Mouse (Mus musculus) hindbrain, embryonic 11.5 days (tissue): ENCODE data around the gene Ly6g5b. TPM values are rescaled to one million over a fixed set of nuclear protein-coding genes. Genes with fewer than 3 reads are reported as not detected.

Experiments
- ATAC-seq: fragments of 200-750 bp; cut with Nextera tagmentation; 2 replicates; pipeline ENCODE4 v1.8.0; 2017; ENCODE audit warnings: mild to moderate bottlenecking, moderate TSS enrichment, moderate library complexity; ENCODE audit not compliant: low FRiP score
- DNase-seq: peaks from one replicate; pipeline ENCODE4 v3.0.0-alpha.2; 2015; ENCODE audit warnings: low spot score
- H3K27ac ChIP-seq: fragments of 300-500 bp; sonication (generic); 2 replicates; pipeline ENCODE4 v1.5.1; 2014; ENCODE audit warnings: mild to moderate bottlenecking, low read depth, low read length
- H3K27me3 ChIP-seq: fragments of 300-500 bp; sonication (generic); 2 replicates; pipeline ENCODE4 v1.6.1; 2014; ENCODE audit warnings: mild to moderate bottlenecking, low read length, moderate library complexity, mixed read lengths; ENCODE audit not compliant: control insufficient read depth, insufficient read depth
- H3K36me3 ChIP-seq: fragments of 300-500 bp; sonication (generic); 2 replicates; pipeline ENCODE4 v1.6.1; 2014; ENCODE audit warnings: mild to moderate bottlenecking, low read length, moderate library complexity, mixed read lengths; ENCODE audit not compliant: control insufficient read depth, insufficient read depth
- H3K4me1 ChIP-seq: fragments of 300-500 bp; sonication (generic); replicated peaks from 2 replicates; pipeline ENCODE4 v1.6.1; 2014; ENCODE audit warnings: low read length, mixed read lengths; ENCODE audit not compliant: control insufficient read depth, insufficient read depth
- H3K4me2 ChIP-seq: fragments of 300-500 bp; sonication (generic); replicated peaks from 2 replicates; pipeline ENCODE4 v1.6.1; 2014; ENCODE audit warnings: mild to moderate bottlenecking, low read depth, low read length
- H3K4me3 ChIP-seq: fragments of 300-500 bp; sonication (generic); 2 replicates; pipeline ENCODE4 v1.5.1; 2014; ENCODE audit warnings: low read depth, low read length
- H3K9ac ChIP-seq: fragments of 300-500 bp; sonication (generic); 2 replicates; pipeline ENCODE4 v1.6.1; 2014; ENCODE audit warnings: low read depth, low read length
- H3K9me3 ChIP-seq: fragments of 300-500 bp; sonication (generic); 2 replicates; pipeline ENCODE4 v1.6.1; 2016; ENCODE audit warnings: low read length; ENCODE audit not compliant: control insufficient read depth
- WGBS: fragments of 180-500 bp; shearing (Covaris S2); extraction: QIAGEN DNeasy Blood & Tissue Kit; methylation state at CpG from one replicate; pipeline ENCODE4 v1.1.7; 2014; 5-methylcytosine and 5-hydroxymethylcytosine counted together
- polyA plus RNA-seq: library from polyadenylated mRNA; unstranded; fragments of >200 nt; fragmentation: Nextera tagmentation; extraction: Ambion mirVana; gene quantifications from 2 replicates; pipeline ENCODE4 v1.2.1, GENCODE M21; 2014

Gene Ly6g5b
- polyA plus RNA-seq, 1 experiment from 2014 or later: 0.96 TPM

DNA sequence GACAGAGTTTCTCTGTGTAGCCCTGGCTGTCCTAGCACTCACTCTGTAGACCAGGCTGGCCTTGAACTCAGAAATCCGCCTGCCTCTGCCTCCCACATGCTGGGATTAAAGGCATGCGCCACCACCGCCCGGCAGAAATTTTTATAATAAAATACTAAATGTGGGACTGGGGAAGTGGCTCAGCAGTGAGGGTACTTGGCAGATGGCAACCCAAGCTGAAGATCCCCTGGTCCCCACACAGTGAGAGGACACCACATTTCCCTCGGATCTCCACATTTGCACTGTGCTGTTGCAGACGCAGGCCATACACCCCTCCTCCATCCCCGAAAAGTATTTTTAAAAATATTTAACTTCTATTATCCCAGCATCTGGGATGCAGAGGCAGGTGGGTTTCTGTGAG lies 18.3 kb upstream of the Ly6g5b start:
- H3K27me3 ChIP-seq: no peaks in the 10 kb centered on the region

DNA sequence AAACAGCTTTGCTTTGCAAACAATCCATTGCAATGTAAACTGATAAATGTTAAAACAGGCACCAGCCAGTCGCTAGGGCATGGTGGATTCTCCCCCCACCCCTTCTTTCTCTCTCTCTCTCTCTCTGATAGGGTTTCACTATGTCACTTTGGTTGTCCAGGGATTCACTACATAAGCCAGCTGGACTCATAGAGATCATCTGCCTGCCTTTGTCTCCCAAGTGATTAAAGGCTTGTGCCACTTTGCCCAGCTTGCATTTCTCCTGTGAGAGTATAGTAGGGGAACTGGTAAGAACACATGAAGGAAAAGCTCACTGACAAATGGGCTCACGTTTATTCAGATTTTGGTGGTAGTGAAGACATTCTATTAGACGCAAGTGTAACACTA lies 16.9 kb upstream of the Ly6g5b start:
- DNase-seq (no peak), ATAC-seq (no peak)
- Histone ChIP-seq H3K9ac (no peak overlapping the region), H3K27me3 (no peaks in the 10 kb centered on the region), H3K9me3 (no peaks in the 10 kb centered on the region), H3K36me3 (no peaks in the 10 kb centered on the region), H3K4me1 (peaks cover 4% of the 10 kb centered on the region; the same call in 1 of the 2 replicates), H3K4me2 (no peak overlapping the region), H3K4me3 (no peak overlapping the region), H3K27ac (no peak overlapping the region)
- 76% methylated on average over 3 of the region's 3 CpGs for WGBS

More for the DNA sequence above, 18.3 kb upstream of the Ly6g5b start:
- Histone ChIP-seq H3K27ac (no peak overlapping the region), H3K36me3 (peaks cover 1% of the 10 kb centered on the region; the same call in 1 of the 2 replicates), H3K4me3 (no peak overlapping the region), H3K4me2 (no peak overlapping the region), H3K9ac (no peak overlapping the region), H3K4me1 (peaks cover 4% of the 10 kb centered on the region; the same call in 1 of the 2 replicates), H3K9me3 (no peaks in the 10 kb centered on the region)
- DNase-seq (no peak), ATAC-seq (no peak)
- WGBS: 94% methylated on average over 7 of the region's 7 CpGs

DNA sequence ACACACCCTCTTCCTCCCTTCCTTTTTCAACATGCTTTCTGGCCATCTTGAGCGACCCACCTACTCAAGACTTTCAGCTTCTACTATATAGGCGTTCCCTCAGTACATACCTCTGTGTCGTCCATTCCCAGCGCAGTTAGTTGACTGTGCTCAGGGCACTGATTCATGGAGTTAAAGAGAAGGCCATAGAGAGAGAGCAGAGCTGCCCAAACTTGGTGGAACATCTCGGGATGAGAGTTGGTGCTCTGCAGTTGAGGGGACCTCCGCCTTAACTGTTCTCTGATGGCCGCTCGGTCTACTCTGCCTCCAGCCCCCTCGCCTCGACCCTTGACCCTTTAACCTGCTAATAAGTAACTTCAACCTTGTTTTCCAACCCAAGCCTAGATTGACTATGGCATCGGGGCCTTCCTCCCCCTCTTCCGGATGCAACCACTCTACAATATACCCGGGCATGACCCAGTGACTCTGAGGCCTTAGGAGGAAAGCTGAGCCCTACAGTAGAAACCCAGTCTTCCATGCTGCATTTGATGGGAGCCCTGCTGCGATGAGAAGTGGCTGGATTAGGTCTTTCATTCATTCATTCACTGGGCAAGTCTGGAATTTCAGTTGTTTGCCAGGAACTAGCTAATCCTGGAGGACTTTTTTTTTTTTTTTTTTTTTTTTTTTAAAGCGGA lies 16.4 kb upstream of the Ly6g5b start, which contains the start of gene Apom:
Gene Apom (minus strand): TSS at position 551 of the 674 bp plus-strand sequence.
- no peak within 1 kb of the TSS for H3K27ac ChIP-seq
- DNase-seq (no peak), ATAC-seq (no peak)
- no peaks in the 10 kb centered on the region for H3K27me3 ChIP-seq
- peaks cover 3% of the 10 kb centered on the region; the same call in 1 of the 2 replicates for H3K4me1 ChIP-seq
- H3K4me3 ChIP-seq: no peak within 1 kb of the TSS
- no peaks in the 10 kb centered on the region for H3K9me3 ChIP-seq
- H3K4me2 ChIP-seq: no peak within 1 kb of the TSS
- WGBS: 79% methylated on average over 15 of the region's 15 CpGs
- no peaks in the 10 kb centered on the region for H3K36me3 ChIP-seq
- no peak within 1 kb of the TSS for H3K9ac ChIP-seq

DNA sequence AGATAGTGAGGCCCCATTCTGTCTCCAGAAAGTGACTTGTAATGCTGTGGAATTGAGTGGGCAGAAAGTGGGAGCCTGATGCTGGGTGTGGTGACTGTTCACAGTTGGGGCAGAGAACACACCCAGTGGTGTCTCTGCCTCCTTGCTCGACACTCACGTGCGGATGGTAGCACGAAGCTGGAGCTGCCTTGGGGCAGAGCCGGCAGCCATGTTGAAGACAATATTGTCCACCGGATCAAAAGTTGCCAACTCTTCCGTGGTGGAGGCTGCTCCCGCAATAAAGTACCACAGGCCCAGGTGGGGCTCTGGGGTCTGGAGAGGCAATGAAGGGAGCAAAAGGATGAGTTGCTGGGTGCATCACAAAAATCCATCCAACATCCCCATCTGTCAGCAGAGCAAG lies 15.8 kb upstream of the Ly6g5b start:
- Histone ChIP-seq H3K4me3 (no peak overlapping the region), H3K4me1 (0 out of 2 replicates have a peak, but pooled peaks cover 2% of the 10 kb centered on the region), H3K4me2 (no peak overlapping the region), H3K36me3 (no peaks in the 10 kb centered on the region), H3K9ac (no peak overlapping the region), H3K27me3 (no peaks in the 10 kb centered on the region), H3K9me3 (no peaks in the 10 kb centered on the region), H3K27ac (no peak overlapping the region)
- DNase-seq (no peak), ATAC-seq (no peak)
- WGBS: 89% methylated on average over 8 of the region's 8 CpGs

DNA sequence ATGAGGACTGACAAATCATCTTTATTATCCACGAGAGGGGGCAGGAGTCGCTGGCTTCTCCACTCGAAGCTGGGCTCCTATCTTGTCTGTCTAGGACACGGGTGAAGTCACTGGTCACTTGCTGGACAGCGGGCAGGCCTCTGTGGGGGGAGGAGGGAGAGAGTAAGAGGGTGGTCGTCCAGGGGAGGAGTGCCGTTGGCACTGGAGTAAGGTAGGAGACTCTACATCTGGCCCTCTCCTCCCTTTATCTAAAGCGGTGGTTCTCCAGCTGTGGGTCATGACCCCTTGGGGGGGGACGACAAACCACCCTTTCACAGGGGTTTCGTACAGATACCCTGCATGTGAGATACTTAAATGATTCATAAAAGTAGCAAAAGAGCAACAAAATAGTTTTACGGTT lies 13.8 kb upstream of the Ly6g5b start:
- no peak for ATAC-seq
- H3K27ac ChIP-seq: no peak overlapping the region
- H3K9ac ChIP-seq: no peak overlapping the region
- DNase-seq: no peak
- H3K27me3 ChIP-seq: no peaks in the 10 kb centered on the region
- no peak overlapping the region for H3K4me2 ChIP-seq
- H3K36me3 ChIP-seq: no peaks in the 10 kb centered on the region
- H3K4me3 ChIP-seq: no peak overlapping the region
- 0 out of 2 replicates have a peak, but pooled peaks cover 2% of the 10 kb centered on the region for H3K4me1 ChIP-seq
- H3K9me3 ChIP-seq: no peaks in the 10 kb centered on the region
- WGBS: 65% methylated on average over 11 of the region's 11 CpGs

DNA sequence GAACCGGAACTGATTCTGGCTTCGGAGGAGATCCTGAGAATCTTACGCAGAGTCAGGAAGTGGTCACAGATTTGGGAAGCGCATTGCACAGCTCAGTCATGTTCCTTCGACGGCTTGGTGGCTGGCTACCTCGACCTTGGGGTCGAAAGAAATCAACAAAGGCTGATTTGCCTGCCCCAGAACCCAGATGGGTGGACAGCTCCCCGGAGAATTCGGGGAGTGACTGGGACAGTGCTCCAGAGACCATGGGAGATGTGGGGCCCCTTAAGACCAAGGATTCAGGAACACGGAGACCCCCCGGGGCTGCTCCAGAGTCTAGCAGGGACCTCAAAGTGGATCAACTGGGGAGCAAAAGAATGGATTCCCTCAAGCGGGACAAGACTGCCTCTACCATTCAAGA lies 11.8 kb upstream of the Ly6g5b start:
- DNase-seq (no peak), ATAC-seq (no peak)
- Histone ChIP-seq H3K9me3 (no peaks in the 10 kb centered on the region), H3K9ac (no peak overlapping the region; the same call in 1 of the 2 replicates), H3K4me2 (peak overlapping the region; percentile 82), H3K4me3 (peak overlapping the region; percentile 60; the same call in 1 of the 2 replicates), H3K27ac (no peak overlapping the region), H3K36me3 (no peaks in the 10 kb centered on the region), H3K27me3 (no peaks in the 10 kb centered on the region), H3K4me1 (0 out of 2 replicates have a peak, but pooled peaks cover 2% of the 10 kb centered on the region)
- WGBS: 69% methylated on average over 13 of the region's 13 CpGs

DNA sequence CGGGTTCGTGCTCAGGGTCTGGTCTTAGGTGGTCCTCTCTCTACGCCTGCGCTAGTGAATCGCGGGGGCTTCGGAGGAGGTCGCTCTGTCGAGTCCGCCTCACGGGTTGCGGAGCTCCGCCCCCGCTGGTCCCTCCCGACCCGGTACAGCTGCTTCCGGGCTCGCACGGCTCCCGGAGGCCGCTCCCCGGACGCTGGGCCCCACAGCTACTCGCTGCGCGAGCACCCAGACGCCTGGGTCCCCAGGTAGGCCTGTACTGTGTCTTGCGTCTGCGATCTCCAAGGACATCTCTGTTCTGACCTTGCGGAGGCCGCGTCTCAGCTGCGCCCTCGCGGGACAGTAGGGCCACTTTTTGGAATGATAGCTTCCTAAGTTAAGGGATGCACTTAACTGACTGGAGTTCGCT lies 11.0 kb upstream of the Ly6g5b start, which contains the start of gene D17H6S53E:
Gene D17H6S53E (plus strand): TSS at position 168 of the 406 bp plus-strand sequence.
- DNase-seq: peak; percentile 75
- peak within 1 kb of the TSS; percentile 60 for H3K4me3 ChIP-seq
- no peaks in the 10 kb centered on the region for H3K36me3 ChIP-seq
- H3K4me2 ChIP-seq: peak within 1 kb of the TSS; percentile 82
- H3K27ac ChIP-seq: peak within 1 kb of the TSS; percentile 75
- 0 out of 2 replicates have a peak, but pooled peaks cover 2% of the 10 kb centered on the region for H3K4me1 ChIP-seq
- H3K9me3 ChIP-seq: no peaks in the 10 kb centered on the region
- H3K27me3 ChIP-seq: no peaks in the 10 kb centered on the region
- H3K9ac ChIP-seq: peak within 1 kb of the TSS; percentile 90
- peak; percentile 54; the same call in 1 of the 2 replicates for ATAC-seq
- under 1% methylated on average over 36 of the region's 36 CpGs for WGBS

DNA sequence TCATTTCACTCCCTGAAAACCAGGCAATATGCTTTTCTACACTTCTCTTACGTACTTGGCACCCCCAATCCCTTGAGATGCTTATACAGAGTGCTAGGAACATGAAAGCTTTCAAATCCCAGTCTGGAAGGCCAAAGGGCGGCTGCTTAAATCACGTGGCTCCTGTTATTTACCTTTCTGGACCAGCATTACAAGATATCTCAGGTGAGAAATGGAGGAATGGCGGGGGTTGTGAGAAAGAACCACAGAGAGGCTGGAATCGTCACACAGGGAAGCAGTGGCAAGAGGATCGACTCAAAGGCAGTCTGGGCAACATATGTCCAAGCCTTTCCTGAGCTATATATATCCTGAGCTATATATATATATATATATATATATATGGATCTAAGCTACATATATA lies 10.3 kb upstream of the Ly6g5b start:
- ATAC-seq: no peak
- DNase-seq: no peak
- 34% methylated on average over 6 of the region's 6 CpGs for WGBS
- Histone ChIP-seq H3K9me3 (no peaks in the 10 kb centered on the region), H3K4me3 (peak overlapping the region; percentile 60), H3K27me3 (no peaks in the 10 kb centered on the region), H3K4me2 (peak overlapping the region; percentile 82), H3K36me3 (no peaks in the 10 kb centered on the region), H3K27ac (no peak overlapping the region), H3K4me1 (0 out of 2 replicates have a peak, but pooled peaks cover 2% of the 10 kb centered on the region), H3K9ac (no peak overlapping the region)

DNA sequence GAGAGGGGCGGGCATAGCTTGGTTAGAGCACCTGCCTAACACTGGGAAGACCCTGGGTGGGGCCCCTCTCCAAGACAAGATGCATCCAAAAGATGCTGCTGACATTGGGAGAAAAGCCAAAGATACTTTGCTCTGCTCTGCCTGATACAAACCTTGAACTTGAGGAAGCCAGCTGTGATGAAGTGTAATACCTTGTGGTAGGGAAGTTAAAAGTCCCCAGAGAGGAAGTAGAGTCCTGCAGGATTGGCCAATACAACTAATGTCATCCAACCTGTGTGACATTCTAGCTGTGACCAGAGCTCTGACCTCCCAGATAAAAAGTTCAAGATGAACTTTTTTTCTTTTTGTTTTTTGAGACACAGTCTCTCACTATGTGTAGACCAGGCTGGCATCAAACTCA lies 9.9 kb upstream of the Ly6g5b start:
- H3K9me3 ChIP-seq: no peaks in the 10 kb centered on the region
- no peaks in the 10 kb centered on the region for H3K27me3 ChIP-seq
- H3K4me1 ChIP-seq: peaks cover 2% of the 10 kb centered on the region; the same call in 1 of the 2 replicates
- DNase-seq (no peak), ATAC-seq (no peak)
- H3K27ac ChIP-seq: no peak overlapping the region
- H3K36me3 ChIP-seq: no peaks in the 10 kb centered on the region
- WGBS: 100% methylated on average over 1 of the region's 1 CpGs
- no peak overlapping the region for H3K4me3 ChIP-seq
- H3K9ac ChIP-seq: no peak overlapping the region
- no peak overlapping the region for H3K4me2 ChIP-seq
